22 mouse cellular contexts compared by ENCODE assay signal in the genomic region with DNA sequence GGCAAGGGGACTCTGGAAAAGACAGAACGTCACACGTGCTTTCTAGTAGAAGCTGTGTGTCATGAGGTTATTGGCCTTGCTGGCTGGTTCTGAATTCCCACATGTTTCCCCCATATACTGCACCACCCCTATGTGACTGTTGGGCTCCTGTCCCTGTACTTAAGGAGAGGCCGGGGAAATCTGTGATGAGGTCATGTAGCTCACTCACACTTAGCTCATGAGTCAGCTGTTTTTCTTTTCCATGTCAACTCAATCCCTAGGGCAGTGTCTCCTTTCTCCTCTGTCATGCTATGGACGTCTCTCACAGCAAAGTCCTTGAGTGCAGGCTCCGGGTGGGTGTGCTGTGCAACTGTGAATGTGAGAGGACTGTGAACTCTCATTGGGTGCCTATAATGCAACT. TPM values are rescaled to one million over a fixed set of nuclear protein-coding genes. Genes with fewer than 3 reads are reported as not detected.
"Had no signal": no experiment of that assay in that cellular context is flagged by ENCODE, and none has a peak within 500 bp of the region (broad histone marks: within the 10 kb centered on the region; RNA-seq: fewer than 3 reads in every experiment).

No protein-coding gene starts in this region.

- H3K27me3 ChIP-seq: limb, embryonic 13.5 days; liver, embryonic 13.5 days; midbrain, embryonic 15.5 days; neural tube, embryonic 13.5 days had no signal

- H3K4me2 ChIP-seq: limb, embryonic 13.5 days; liver, embryonic 13.5 days; midbrain, embryonic 11.5 days; midbrain, embryonic 15.5 days; neural tube, embryonic 13.5 days had no signal

- H3K9ac ChIP-seq: limb, embryonic 13.5 days; liver, embryonic 13.5 days; midbrain, embryonic 15.5 days; neural tube, embryonic 13.5 days had no signal

- H3K4me1 ChIP-seq: limb, embryonic 13.5 days; liver, embryonic 13.5 days; midbrain, embryonic 15.5 days; neural tube, embryonic 13.5 days had no signal

- H3K9me3 ChIP-seq: limb, embryonic 13.5 days; liver, embryonic 13.5 days; midbrain, embryonic 15.5 days; neural tube, embryonic 13.5 days had no signal

- ATAC-seq: intestine, embryonic 16.5 days; midbrain, embryonic 15.5 days had no signal

- DNase-seq: kidney, adult 18-20 months; kidney, adult 9 months; kidney, postnatal 25 days; layer of hippocampus, postnatal 36 days; liver, embryonic 13.5 days; lung, adult 2 months; lung, postnatal 14 days; lung, postnatal 4 days; retina, postnatal 1 day; right cerebral cortex, postnatal 25 days; thymus, postnatal 36 days had no signal

- H3K4me3 ChIP-seq: left cerebral cortex, adult 2 months; limb, embryonic 13.5 days; liver, embryonic 13.5 days; midbrain, embryonic 15.5 days; neural tube, embryonic 13.5 days had no signal

- H3K36me3 ChIP-seq: limb, embryonic 13.5 days; liver, embryonic 13.5 days; midbrain, embryonic 15.5 days; neural tube, embryonic 13.5 days had no signal

- H3K27ac ChIP-seq: left cerebral cortex, adult 2 months; limb, embryonic 13.5 days; liver, embryonic 13.5 days; midbrain, embryonic 15.5 days; neural tube, embryonic 13.5 days had no signal

RNA-seq across cellular contexts. Expression of a gene that starts 22.6 kb away (rescaled TPM):
- total RNA-seq: liver, adult 2 months; megakaryocyte progenitor cell, adult 5-6 weeks; megakaryocyte-erythroid progenitor cell, adult 5-6 weeks; neutrophil, adult 5-6 weeks had no signal
- polyA plus RNA-seq: small intestine, adult 2 months had no signal
